Mouse (Mus musculus): ENCODE results near the gene Mybph. TPM values are rescaled to one million over a fixed set of nuclear protein-coding genes. Genes with fewer than 3 reads are reported as not detected.
"Not testable (repeated sequence)": the region's sequence is repeated elsewhere in the genome, so short reads cannot be mapped to it uniquely, and the experiment has no call there.

Gene Mybph
- total RNA-seq, 2 experiments from 2014 or later = not detected

- DNase-seq (ENCODE audit: extremely low spot score in 1 of 2, low spot score in 2 of 2) = no peak
- intact Hi-C loops (cut with DNase I) = loop anchor here (5.0 kb wide), 2 partner anchors 84 to 91 kb away; no protein-coding TSS in a partner anchor
Observed at GRCm38 (mm10) chr1:134243505-134243904, 50.3 kb downstream of the Mybph start.

- intact Hi-C loops (cut with DNase I) = loop anchor here (5.0 kb wide), 2 partner anchors 83 to 92 kb away; no protein-coding TSS in a partner anchor
- peak; percentile 80 to 92 for DNase-seq (ENCODE audit: extremely low spot score in 1 of 2, low spot score in 2 of 2)
Observed at GRCm38 (mm10) chr1:134243948-134244914, 51.0 kb downstream of the Mybph start.

- DNase-seq (ENCODE audit: extremely low spot score in 1 of 2, low spot score in 2 of 2) = no peak
- intact Hi-C loops (cut with DNase I) = no loop called here
Observed at GRCm38 (mm10) chr1:134245004-134245717, 51.9 kb downstream of the Mybph start.

GRCm38 (mm10) chr1:134246590-134246989 lies 53.3 kb downstream of the Mybph start:
- intact Hi-C loops (cut with DNase I) = no loop called here
- no peak for DNase-seq (ENCODE audit: extremely low spot score in 1 of 2, low spot score in 2 of 2)

GRCm38 (mm10) chr1:134249681-134250080 lies 56.4 kb downstream of the Mybph start:
- intact Hi-C loops (cut with DNase I); DNase-seq (ENCODE audit: extremely low spot score in 1 of 2, low spot score in 2 of 2): not testable (repeated sequence)

Other genes starting within 250 kb of the Mybph start
- 10 to 100 TPM; 15.6 to 15.8 TPM for gene Fmod, start 156.2 kb upstream of the Mybph start, total RNA-seq (2021)
- 10 to 100 TPM; 10.0 to 11.5 TPM for gene Btg2, start 114.3 kb upstream of the Mybph start, total RNA-seq (2021)
- under 1 TPM; 0.26 to 0.60 TPM for gene Chit1, start 82.2 kb upstream of the Mybph start, total RNA-seq (2021)
- 1 to 10 TPM; 5.0 to 5.9 TPM for gene Chil1, start 11.3 kb upstream of the Mybph start, total RNA-seq (2021)
- 100 to 1,000 TPM; 154 to 165 TPM for gene Adora1, start 42.0 kb downstream of the Mybph start, total RNA-seq (2021)
- gene Myog, start 96.5 kb downstream of the Mybph start, total RNA-seq (2021) = not detected
- 10 to 100 TPM; 78.0 to 78.3 TPM for gene Ppfia4, start 139.5 kb downstream of the Mybph start, total RNA-seq (2021)
- gene Tmem183a, start 168.5 kb downstream of the Mybph start, total RNA-seq (2021) = 10 to 100 TPM; 86.5 to 96.6 TPM
- not detected for gene 4933406M09Rik, start 192.5 kb downstream of the Mybph start, total RNA-seq (2021)
- gene Cyb5r1, start 212.1 kb downstream of the Mybph start, total RNA-seq (2021) = 10 to 100 TPM; 20.4 to 24.1 TPM
- 10 to 100 TPM; 62.3 TPM for gene Adipor1, start 221.9 kb downstream of the Mybph start, total RNA-seq (2021)